Mouse (Mus musculus) kidney, postnatal 36 days (tissue): ENCODE measurements around the gene Etv2.

Experiments used
- DNase-seq, 2 experiments: peaks; one replicate each; pipeline ENCODE4 v3.0.0; 2021 to 2022; ENCODE audit warnings: mixed read lengths in 2 of 2

The Etv2 gene

GRCm38 (mm10) chr7:30613529-30614112, 22.0 kb downstream of the Etv2 start:
- DNase-seq: peak; percentile 61 to 86

DNA sequence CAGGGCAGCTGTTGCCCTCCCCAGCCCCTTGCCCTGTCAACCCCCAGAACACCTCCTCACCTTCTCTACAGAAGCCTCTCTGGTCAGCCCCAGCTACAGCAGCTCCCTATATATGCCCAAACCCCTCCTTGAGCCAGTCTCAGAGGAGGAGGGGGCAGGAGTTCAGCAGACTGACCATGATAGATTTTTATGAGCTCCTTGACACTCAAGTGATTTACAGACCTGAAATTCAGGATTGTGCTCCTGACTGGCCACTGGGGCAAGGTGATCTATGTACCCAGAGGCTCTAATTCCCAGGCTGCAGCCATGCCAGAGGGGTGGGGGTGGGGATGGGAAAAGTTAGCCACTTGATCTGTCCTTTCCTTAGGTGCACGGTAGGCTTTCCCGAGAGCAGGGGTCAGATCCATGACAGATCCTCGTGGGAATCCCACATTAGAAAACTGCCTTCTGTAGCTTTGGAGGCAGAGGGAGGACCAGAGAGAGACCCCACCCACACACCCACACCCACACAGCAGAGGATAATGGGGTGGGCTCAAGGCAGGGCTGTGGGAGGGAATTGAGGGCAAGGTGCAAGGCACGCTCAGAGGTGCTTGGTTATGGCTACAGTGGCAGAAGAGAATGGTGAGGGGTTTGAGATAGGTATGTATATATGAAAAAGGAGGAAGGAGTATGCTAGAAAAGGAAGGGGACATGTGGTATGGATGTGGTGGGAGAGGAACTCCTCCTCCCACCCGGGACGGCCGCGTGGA, 22.8 kb downstream of the Etv2 start, which contains the start of gene Upk1a:
Gene Upk1a, minus strand, starts transcription at position 194 of the 749 bp plus-strand sequence.
- DNase-seq: no peak

DNA sequence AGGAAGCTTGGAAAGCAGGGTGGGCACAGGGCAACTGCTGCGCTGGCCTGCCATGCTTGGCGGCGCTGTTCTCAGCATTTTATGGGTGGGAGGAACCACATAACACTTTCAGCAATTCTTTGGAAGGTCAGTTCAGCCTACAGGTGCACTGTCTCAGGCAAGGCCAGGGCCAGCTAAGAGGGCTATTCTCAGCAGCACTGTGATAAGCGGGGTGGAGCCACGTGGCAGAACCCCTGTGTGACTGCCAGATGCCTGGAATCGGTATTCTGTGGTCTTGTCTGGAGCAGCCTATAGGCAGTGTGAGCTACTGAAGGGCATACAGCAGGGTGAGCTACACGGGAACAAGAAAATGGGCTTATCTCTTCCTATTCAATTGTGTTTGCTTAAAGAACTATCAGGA, 25.6 kb downstream of the Etv2 start:
- DNase-seq: no peak

- no peak for DNase-seq
These were observed 27.2 kb downstream of the Etv2 start for GRCm38 (mm10) chr7:30608476-30608875.

- DNase-seq: peak; percentile 73 to 86
These were observed 27.8 kb downstream of the Etv2 start for GRCm38 (mm10) chr7:30607706-30608309.

DNA sequence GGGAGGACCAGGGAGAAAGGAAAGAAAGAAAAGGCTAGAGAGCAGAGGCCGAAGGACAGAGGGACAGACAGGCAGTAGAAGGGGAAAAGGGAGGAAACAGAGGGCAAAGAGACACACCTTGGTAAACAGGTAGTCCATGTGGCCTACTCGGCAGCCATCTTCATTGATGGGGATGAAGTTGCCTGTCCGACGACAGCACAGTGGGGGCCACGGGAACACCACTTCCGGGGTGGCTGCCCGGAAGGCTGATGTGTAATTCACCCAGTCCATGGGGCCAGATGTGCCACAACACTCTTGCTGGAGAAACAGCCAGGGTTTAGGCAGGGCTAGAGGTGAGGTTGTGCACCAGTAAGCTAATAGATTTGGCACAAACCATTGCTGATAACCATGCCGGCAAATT, 30.7 kb downstream of the Etv2 start:
- DNase-seq: no peak

GRCm38 (mm10) chr7:30604424-30604823, 31.2 kb downstream of the Etv2 start:
- DNase-seq: no peak

GRCm38 (mm10) chr7:30602583-30602982, 33.1 kb downstream of the Etv2 start:
- peak; percentile 69 to 75 for DNase-seq

DNA sequence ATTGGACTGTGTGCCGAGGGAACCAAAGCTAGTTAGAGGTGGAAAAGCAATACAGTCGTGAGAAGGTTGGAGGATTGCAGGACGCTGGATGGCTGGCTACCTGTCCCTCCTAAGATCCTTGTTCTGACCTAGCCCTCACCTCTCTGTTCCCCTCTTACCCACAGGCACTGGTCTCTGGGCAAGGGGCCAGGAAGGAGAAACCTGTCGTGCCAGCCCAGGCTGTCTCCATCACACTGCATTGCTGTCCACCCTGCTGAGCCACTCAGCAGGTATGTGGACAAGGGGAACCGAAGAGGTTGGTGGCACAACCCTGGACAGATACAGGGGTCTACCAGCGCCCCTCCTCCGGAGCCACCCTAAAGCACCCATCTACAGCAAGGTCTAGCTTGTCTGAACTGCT, 35.0 kb downstream of the Etv2 start:
- peak; percentile 59 to 67 for DNase-seq

DNA sequence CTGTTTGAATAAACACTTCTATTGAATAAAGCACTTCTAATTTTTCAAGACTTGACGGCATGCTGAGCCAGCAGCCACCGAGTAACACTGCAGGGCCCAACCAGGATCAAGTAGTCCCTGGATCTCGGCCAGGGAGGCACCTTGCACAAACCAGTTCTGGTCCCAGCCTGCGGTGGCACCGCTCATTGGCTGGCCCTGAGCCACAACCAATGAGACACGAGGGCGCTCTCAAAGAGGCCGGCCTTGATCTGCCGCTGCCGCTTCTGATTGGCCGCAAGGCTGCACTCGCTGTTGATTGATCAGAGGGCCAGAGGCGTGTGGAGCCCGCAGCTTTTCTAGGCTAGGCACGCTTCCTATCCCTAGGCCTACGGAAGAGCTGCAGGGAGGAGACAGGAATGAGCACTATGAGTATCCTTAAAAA, 35.7 kb downstream of the Etv2 start:
- peak; percentile 98 for DNase-seq

DNA sequence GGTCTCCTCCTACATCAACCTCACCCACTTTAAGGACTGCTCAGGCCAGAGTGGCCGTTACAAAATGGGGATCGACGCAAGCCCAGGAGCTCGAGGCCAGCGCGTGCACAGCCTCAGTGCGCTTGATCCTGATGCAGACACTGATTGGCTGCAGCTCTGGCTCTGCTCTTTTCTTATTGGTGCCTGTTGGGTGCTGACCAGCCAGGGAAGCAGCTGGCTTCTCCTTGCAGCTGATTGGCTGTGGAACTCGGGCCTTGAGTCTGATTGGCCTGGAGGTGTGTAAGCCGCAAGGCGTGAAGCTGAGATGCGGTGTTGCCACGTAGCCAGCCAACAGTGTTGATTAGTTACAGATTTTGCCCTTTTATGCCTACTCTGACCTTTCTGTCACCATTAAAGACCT, 36.9 kb downstream of the Etv2 start, which contains the start of gene Zbtb32:
Gene Zbtb32, minus strand, starts transcription at position 124 of the 400 bp plus-strand sequence.
- DNase-seq: no peak

DNA sequence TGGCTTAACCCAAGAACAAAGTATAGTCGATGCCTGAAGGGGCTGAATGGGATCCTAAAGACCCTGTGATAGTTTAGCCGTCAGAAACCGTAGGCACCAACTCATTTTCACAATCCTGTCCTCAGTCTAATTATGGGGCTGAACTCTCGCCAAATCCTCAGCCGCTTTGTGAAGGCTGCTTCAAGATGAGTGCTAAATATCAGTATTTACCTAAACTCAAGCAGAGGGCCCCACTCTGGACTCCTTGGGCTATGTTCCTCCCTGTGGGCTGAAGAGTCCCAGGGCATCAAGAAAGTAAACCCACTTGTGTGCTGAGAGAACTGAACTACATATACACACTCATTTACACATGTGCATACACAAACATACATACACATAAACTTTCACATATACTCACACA, 38.8 kb downstream of the Etv2 start:
- no peak for DNase-seq

DNA sequence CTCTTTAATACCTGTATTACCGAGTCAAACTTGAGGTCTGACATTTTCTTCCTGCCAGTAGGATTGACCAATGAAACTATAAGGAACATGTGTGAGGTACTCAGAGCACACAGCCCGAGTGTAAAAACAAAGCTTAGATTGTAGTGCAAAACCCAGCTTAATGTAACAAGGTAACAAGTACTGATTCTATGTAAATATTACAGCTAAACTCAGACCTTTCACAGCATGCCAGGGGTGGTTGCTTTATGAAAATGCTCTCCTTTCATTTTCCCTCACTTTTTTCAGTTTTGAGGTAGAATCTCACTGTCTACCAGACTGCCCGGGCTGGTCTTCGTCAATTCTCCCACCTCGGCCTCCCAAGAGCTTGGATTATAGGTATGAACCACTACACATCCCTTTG, 39.6 kb downstream of the Etv2 start:
- DNase-seq: no peak

DNA sequence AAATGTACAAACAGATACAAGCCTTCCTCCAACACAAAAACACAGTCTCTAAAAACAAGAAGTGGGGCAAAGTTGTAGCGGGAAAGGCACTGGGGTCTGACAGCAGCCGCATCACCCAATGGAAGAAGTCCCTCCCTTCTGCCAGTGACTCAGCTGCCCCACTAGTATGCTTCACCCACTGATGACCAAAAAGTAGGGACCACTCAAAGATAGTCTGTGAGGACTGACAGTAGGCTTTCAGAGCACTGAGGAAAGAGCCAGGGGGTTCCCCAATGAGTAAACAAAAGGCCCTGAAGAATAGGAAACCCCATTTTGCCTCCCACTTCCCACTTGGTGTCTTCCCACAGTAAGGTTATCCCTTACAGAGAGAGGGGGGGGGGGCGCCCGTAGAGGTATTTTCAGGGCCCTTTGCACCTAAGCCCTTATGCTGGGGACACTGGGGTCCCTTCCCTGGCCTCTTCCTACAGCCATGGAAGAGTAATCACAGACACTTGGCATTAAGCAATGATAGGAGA, 41.1 kb downstream of the Etv2 start:
- DNase-seq: no peak

DNA sequence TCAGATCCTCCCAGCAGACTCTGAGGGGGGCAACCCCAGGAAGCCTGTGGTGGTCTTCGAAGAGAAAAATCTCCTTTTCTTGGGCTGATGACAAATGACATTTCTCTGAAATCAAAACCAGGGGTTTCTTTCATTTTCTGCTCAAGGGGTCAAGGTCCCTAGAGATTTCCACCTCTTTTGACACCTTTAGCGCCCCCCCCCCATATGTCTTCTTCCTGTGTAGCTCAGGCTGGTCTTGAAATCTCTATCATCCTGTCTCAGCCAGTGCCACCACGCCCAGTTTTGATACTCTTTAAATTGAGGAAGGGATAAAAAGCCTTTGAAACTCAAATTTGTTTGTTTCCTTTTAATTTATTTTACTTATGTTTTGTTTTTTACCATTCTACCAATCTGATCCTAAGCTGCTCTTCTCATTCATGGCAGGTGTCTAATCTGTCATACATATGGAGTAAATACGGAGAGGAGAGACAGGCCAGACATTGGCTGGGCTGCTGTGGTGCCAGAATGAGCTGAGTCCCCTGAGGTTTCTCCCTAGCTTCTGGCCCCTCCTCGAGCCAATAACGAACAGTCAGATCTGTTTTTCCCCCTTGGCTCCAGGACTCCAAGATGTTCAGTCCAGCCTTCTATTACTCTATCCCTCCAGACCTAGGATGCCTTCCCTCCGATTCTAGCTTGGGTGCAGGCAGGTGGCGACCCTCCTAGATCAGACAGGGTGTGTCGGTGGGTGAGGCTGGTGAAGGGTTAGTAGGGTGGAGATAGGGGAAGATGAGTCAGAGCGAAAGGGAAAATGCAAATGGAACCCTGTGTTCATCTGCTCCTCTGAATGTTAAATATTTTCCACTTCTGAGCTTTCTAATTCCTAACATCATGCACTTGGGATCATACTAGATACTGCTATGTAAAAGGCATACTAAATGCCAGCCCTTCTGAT, 41.8 kb downstream of the Etv2 start:
- no peak for DNase-seq

GRCm38 (mm10) chr7:30592772-30593423, 42.8 kb downstream of the Etv2 start:
- DNase-seq: no peak

GRCm38 (mm10) chr7:30591605-30591951, 44.1 kb downstream of the Etv2 start:
- DNase-seq: no peak

DNA sequence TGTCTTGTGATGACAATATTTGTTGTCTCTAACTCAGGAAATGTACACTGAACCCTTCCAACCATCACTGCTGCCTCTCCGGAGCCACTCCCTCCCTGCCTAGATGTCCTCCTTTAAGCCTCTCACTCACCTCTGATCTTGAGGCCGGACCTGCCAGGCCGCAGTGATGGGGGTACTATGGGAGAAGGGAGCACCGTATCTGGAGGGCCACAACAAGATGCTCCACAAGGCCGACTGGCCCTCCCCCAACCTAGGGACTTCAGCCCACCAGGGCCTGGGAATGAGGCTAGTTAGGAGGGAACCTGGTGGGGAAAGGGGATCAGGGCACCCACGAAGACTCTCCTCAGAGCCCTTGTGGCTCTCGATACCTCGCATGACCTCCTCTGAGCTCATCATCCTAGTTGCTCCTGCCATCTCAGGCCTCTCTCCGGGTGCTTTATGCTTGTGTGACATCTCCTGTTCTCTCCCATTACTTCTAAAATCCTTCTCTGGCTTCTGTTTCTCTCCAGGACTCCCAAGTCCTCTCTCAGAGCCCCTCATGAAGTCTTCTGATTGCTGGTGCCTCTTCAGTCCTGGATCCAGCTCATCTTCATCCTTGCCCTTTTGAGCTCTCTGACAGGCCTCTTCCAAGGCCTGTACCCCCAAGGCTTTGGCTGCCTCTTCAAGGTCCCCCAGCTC, 44.6 kb downstream of the Etv2 start:
- no peak for DNase-seq

DNA sequence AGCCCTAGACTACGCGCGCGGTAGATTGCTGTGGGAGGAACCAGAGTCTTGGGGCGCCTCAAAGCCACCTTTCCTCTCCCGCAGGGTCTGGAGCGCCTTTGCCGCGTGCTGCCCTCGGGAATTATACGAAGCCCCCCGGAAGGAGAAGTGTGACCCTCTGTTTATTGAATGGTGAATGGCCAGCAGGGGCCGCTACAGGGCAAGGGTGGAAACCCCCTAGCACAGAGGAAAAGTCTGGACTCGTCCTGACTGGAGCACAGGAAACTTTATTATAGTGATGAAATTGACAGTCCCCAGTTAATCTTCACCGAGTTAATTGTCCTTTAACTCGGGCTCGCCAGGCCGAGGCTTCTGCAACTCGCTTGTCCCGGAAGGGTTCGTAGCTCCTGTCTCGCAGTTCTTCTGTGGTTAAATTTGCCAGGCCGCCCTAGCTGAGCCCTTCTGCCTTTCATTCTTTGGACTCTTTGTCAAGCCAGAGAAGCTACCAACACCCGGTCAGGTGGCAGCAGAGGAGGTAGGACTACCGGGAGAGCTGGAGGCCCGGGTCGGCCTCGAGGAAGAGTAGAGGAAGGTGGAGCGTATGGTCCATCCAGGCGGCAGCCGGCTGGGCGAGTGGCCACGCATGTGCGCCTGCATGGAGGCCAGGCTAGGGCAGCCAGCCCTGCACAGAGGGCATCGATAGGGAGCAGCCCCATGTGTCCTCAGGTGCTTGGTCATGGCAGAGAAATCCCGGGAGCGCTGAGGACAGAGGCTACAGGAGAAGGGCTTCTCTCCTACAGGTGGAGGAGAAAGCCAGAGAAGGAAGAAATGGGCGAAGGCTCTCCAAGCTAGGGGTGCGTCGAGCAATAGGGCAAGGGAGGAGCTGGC, 46.0 kb downstream of the Etv2 start:
- peak; percentile 89 to 95 for DNase-seq

DNA sequence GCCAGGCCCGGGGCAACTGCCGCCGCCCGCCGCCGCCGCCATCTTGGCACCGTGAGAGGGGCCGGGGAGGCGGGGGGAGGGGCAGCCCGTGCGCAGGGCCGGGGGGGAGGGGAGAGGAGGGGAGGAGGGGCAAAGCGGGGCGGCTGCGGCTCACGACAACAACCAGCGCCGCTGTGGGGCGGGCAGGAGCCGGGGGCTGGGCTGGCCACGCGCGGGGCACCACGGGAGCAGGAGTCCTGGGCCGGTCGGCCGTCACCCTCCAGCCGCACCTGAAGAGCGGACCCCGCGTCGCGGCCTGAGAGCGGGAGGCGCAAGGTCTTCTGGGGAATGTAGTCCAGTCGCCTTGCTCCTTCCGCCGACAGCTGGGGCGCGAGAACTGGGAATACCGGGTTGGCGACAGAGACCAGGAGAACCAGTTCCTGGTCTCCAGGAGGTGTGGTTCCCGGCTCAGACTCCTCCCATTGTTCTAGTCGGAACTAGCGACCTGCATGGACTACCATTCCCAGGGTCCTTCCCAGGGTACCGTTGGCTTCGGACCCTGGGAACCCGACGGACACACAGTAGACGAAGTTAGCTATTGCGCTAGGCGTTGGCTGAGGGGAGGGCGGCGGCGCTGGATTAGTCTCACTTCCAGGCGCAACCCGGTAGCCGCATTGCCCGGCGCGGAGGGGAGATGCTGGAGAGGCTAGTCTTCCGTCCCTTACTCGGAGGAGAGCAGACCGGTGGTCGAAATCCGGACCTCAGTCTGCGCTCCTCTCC, 46.8 kb downstream of the Etv2 start, which contains the start of gene Kmt2b:
Gene Kmt2b, minus strand, starts transcription at position 51 of the 759 bp plus-strand sequence.
- DNase-seq: peak; percentile 96 to 99
